ENCODE assay signal across 8 mouse cellular contexts in the genomic region with DNA sequence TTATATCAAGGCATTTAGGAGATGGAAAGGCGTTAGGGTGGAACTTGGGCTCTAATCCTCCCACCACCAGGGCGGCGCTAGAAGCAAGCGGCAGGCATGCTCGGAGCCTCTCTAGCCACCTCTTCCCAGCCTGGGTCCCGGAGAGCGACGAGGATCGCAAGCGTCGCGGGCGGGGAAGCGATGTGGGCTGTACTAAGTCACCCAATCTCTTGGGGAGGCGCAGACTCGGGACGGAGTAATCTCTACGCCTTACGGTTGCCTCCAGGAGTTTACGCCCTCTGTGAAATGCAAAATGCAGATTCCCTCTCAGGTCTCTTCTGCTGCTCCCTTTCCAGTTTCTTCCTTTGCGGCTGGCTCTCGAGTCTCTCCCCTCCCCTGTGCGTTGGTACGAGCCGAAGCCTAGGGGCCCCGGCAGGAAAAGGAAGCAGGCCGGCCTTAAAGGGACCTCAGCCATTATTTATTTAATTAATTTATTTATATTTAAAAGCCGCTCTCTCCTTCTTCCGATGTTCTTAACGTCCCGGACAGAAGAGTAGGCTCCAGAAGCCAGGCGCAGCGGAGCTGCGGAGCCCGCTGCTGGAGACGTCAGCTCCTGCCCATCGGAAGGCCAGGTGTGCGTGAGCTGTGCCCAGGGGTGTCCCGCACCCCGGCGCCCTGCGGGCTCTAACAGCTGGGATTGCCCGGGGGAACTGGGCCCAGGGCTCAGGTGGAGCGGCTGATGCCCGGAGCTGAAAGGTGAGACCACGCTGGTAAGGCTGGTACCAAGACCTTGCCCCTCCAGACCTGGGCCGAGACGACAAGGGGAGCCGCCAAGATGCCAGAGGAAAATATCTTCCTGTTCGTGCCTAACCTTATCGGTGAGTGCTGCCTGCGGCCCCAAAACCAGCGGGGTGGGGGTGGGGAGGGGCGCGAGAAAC. TPM values are rescaled to one million over a fixed set of nuclear protein-coding genes. Genes with fewer than 3 reads are reported as not detected.
DNase-seq lines count a peak whose midpoint lies in the region; ATAC-seq and TF ChIP-seq lines count a peak whose summit lies in the region.

A gene (minus strand): TSS at position 149 of the 917 bp plus-strand sequence.

- H3K27ac ChIP-seq in CH12.LX (ENCODE audit: insufficient read depth, low read depth) = peak within 1 kb of the TSS; percentile 54; the same call in 1 of the 2 replicates
- peak within 1 kb of the TSS; percentile 95 for H3K27ac ChIP-seq in forebrain, embryonic 12.5 days
- peak within 1 kb of the TSS; percentile 95 for H3K27ac ChIP-seq in liver, postnatal 0 days (ENCODE audit: low read depth)
- H3K27ac ChIP-seq in neural tube, embryonic 14.5 days (ENCODE audit: low read depth, low read length) = peak within 1 kb of the TSS; percentile 96

- H3K9ac ChIP-seq in CH12.LX (ENCODE audit: insufficient read depth, low read depth) = peak within 1 kb of the TSS; percentile 89
- peak within 1 kb of the TSS; percentile 98 for H3K9ac ChIP-seq in forebrain, embryonic 12.5 days
- H3K9ac ChIP-seq in liver, postnatal 0 days (replicated peaks) = peak within 1 kb of the TSS; percentile 95
- H3K9ac ChIP-seq in neural tube, embryonic 14.5 days (replicated peaks; ENCODE audit: low read depth, low read length) = peak within 1 kb of the TSS; percentile 80

- peak within 1 kb of the TSS; percentile 76 to 98 (median 97) for H3K4me3 ChIP-seq in CH12.LX (replicated peaks in 1 of 3; ENCODE audit: low read depth in 2 of 3, low read length in 2 of 3, poor library complexity in 1 of 3)
- H3K4me3 ChIP-seq in forebrain, embryonic 12.5 days (replicated peaks) = peak within 1 kb of the TSS; percentile 100
- H3K4me3 ChIP-seq in liver, postnatal 0 days (ENCODE audit: low read depth, low read length) = peak within 1 kb of the TSS; percentile 93
- H3K4me3 ChIP-seq in neural tube, embryonic 14.5 days (ENCODE audit: low read depth, low read length) = peak within 1 kb of the TSS; percentile 68

- peak; percentile 49 for TF ChIP-seq POLR2A in CH12.LX (IDR thresholded peaks at IDR 0.05; ENCODE audit: low read depth, low read length)

- in situ Hi-C loops in CH12.LX (cut with MboI; ENCODE audit: low pct_ligation_motif_present, low pct_unique_long_range_greater_than_20kb, low sequenced_read_pairs) = loop anchor here (25.0 kb wide), 1 partner anchor 811 kb away; a partner anchor contains a TSS

- H3K4me1 ChIP-seq in CH12.LX (ENCODE audit: control insufficient read depth in 1 of 2, insufficient read depth in 2 of 2) = peaks cover 10 to 38% of the 10 kb centered on the region in 2 experiments
- H3K4me1 ChIP-seq in forebrain, embryonic 12.5 days = peaks cover 11% of the 10 kb centered on the region
- H3K4me1 ChIP-seq in liver, postnatal 0 days (ENCODE audit: insufficient read depth) = peaks cover 23% of the 10 kb centered on the region
- 0 out of 2 replicates have a peak, but pooled peaks cover 8% of the 10 kb centered on the region for H3K4me1 ChIP-seq in neural tube, embryonic 14.5 days (ENCODE audit: control insufficient read depth, insufficient read depth, low read length)

- peaks cover 28 to 59% of the 10 kb centered on the region in 2 experiments for H3K36me3 ChIP-seq in CH12.LX (replicated peaks in 1 of 2; ENCODE audit: control insufficient read depth in 1 of 2, insufficient read depth in 1 of 2, low read length in 1 of 2)
- peaks cover 28% of the 10 kb centered on the region for H3K36me3 ChIP-seq in forebrain, embryonic 12.5 days (replicated peaks)
- peaks cover 23% of the 10 kb centered on the region for H3K36me3 ChIP-seq in liver, postnatal 0 days (replicated peaks; ENCODE audit: insufficient read depth, low read length)
- H3K36me3 ChIP-seq in neural tube, embryonic 14.5 days (ENCODE audit: control insufficient read depth, insufficient read depth, low read length) = peaks cover 16% of the 10 kb centered on the region

- no peak for TF ChIP-seq EP300 in CH12.LX (IDR thresholded peaks at IDR 0.05; ENCODE audit: low read length)
- peak; percentile 74; the same call in 1 of the 2 replicates for TF ChIP-seq EP300 in liver, postnatal 0 days (IDR thresholded peaks at IDR 0.05; ENCODE audit: low read depth)

- H3K9me3 ChIP-seq in CH12.LX (replicated peaks; ENCODE audit: low read length) = no peaks in the 10 kb centered on the region
- no peaks in the 10 kb centered on the region for H3K9me3 ChIP-seq in forebrain, embryonic 12.5 days
- H3K9me3 ChIP-seq in liver, postnatal 0 days (ENCODE audit: low read length) = no peaks in the 10 kb centered on the region
- H3K9me3 ChIP-seq in neural tube, embryonic 14.5 days (ENCODE audit: control insufficient read depth, low read length) = no peaks in the 10 kb centered on the region

- ATAC-seq in forebrain, embryonic 12.5 days (ENCODE audit: low FRiP score) = peak; percentile 95
- ATAC-seq in liver, postnatal 0 days = peak; percentile 97
- ATAC-seq in neural tube, embryonic 14.5 days (ENCODE audit: low read depth) = peak; percentile 97

- peaks cover 17% of the 10 kb centered on the region for H3K79me2 ChIP-seq in CH12.LX (replicated peaks; ENCODE audit: control insufficient read depth, extremely low read depth, insufficient read depth, poor library complexity, severe bottlenecking)

- DNase-seq in CH12.LX (ENCODE audit: extremely low read depth) = peak; percentile 97
- DNase-seq in c-Kit-positive CD71-positive TER-119-negative erythroid progenitor cells, embryonic 14.5 days (ENCODE audit: low read depth) = peak; percentile 96
- peak; percentile 97 to 99 for DNase-seq in heart, postnatal 10 days
- DNase-seq in large intestine, adult 2 months (ENCODE audit: low read depth, low spot score) = peak; percentile 89
- DNase-seq in liver, postnatal 0 days = peak; percentile 97
- DNase-seq in testis, postnatal 10 days (ENCODE audit: low spot score) = peak; percentile 99

- no peaks in the 10 kb centered on the region for H3K27me3 ChIP-seq in CH12.LX (replicated peaks)
- H3K27me3 ChIP-seq in forebrain, embryonic 12.5 days = no peaks in the 10 kb centered on the region
- no peaks in the 10 kb centered on the region for H3K27me3 ChIP-seq in liver, postnatal 0 days (ENCODE audit: insufficient read depth, low read length)
- H3K27me3 ChIP-seq in neural tube, embryonic 14.5 days (ENCODE audit: control insufficient read depth, insufficient read depth, low read length) = no peaks in the 10 kb centered on the region

- WGBS in forebrain, embryonic 12.5 days = under 1% methylated on average over 55 of the region's 55 CpGs
- WGBS in large intestine, adult 2 months = under 1% methylated on average over 55 of the region's 55 CpGs
- under 1% methylated on average over 55 of the region's 55 CpGs for WGBS in liver, postnatal 0 days (ENCODE audit: insufficient replicate concordance)
- 0% methylated on average over 55 of the region's 55 CpGs for WGBS in neural tube, embryonic 14.5 days

- dilution Hi-C loops in CH12.LX (cut with MboI; ENCODE audit: extremely low pct_ligation_motif_present, extremely low pct_unique_long_range_greater_than_20kb, low sequenced_read_pairs) = no loop called here

- peak within 1 kb of the TSS; percentile 76 for H3K4me2 ChIP-seq in CH12.LX (ENCODE audit: insufficient read depth, low read depth, poor library complexity, severe bottlenecking)
- peak within 1 kb of the TSS; percentile 80 for H3K4me2 ChIP-seq in forebrain, embryonic 12.5 days
- H3K4me2 ChIP-seq in liver, postnatal 0 days (ENCODE audit: low read depth, low read length) = peak within 1 kb of the TSS; percentile 91
- peak within 1 kb of the TSS; percentile 87 for H3K4me2 ChIP-seq in neural tube, embryonic 14.5 days (ENCODE audit: low read depth, low read length)

- TF ChIP-seq CTCF in CH12.LX (conservative IDR thresholded peaks at IDR 0.05 in 1 of 2, IDR thresholded peaks at IDR 0.05 in 1 of 2; ENCODE audit: low read depth in 2 of 2, low read length in 2 of 2) = peak; percentile 76 to 92
- TF ChIP-seq CTCF in liver, postnatal 0 days (IDR thresholded peaks at IDR 0.05; ENCODE audit: low read depth) = peak; percentile 99

- intact Hi-C loops in heart, postnatal 10 days (cut with DNase I) = loop anchor here (2.0 kb wide), 2 partner anchors 25 to 41 kb away; a partner anchor contains a TSS

- no peak for TF ChIP-seq RAD21 in CH12.LX (IDR thresholded peaks at IDR 0.05; ENCODE audit: low read depth, low read length)

TF ChIP-seq in CH12.LX, 34 proteins besides CTCF, POLR2A, EP300 and RAD21 (continues in another document):
- TF ChIP-seq NRF1 (IDR thresholded peaks at IDR 0.05; ENCODE audit: low read depth, low read length) = peak; percentile 62
- TF ChIP-seq UBTF (IDR thresholded peaks at IDR 0.05; ENCODE audit: low read depth, low read length) = 0 out of 2 replicates have a peak, but pooled peaks have one; percentile 51
- no peak for TF ChIP-seq PAX5 (IDR thresholded peaks at IDR 0.05; ENCODE audit: low read length)
- peak; percentile 86 for TF ChIP-seq IRF4 (IDR thresholded peaks at IDR 0.05; ENCODE audit: low read depth, low read length)
- TF ChIP-seq RCOR1 (conservative IDR thresholded peaks at IDR 0.05; ENCODE audit: low read depth, low read length) = 0 out of 2 replicates have a peak, but pooled peaks have one; percentile 51
- no peak for TF ChIP-seq E2F4 (IDR thresholded peaks at IDR 0.05; ENCODE audit: insufficient replicate concordance, low read depth, low read length)
- TF ChIP-seq ZKSCAN1 (IDR thresholded peaks at IDR 0.05; ENCODE audit: borderline replicate concordance, low read depth, low read length) = no peak
- TF ChIP-seq MXI1 (IDR thresholded peaks at IDR 0.05; ENCODE audit: low read depth, low read length) = peak; percentile 91
- TF ChIP-seq MYC (IDR thresholded peaks at IDR 0.05; ENCODE audit: low read depth, low read length) = peak; percentile 93
- TF ChIP-seq HCFC1 (IDR thresholded peaks at IDR 0.05; ENCODE audit: low read depth, low read length) = peak; percentile 88
- TF ChIP-seq ZMIZ1 (IDR thresholded peaks at IDR 0.05; ENCODE audit: low read depth, low read length) = no peak
- no peak; the same call in 1 of the 2 replicates for TF ChIP-seq BHLHE40 (IDR thresholded peaks at IDR 0.05; ENCODE audit: low read depth, low read length)
- no peak for TF ChIP-seq ZC3H11A (IDR thresholded peaks at IDR 0.05; ENCODE audit: low read depth, low read length)
- peak; percentile 64; the same call in 1 of the 2 replicates for TF ChIP-seq CHD2 (IDR thresholded peaks at IDR 0.05; ENCODE audit: low read length)
- TF ChIP-seq USF1 (IDR thresholded peaks at IDR 0.05; ENCODE audit: low read depth, low read length) = no peak
- peak; percentile 86 for TF ChIP-seq GABPA (IDR thresholded peaks at IDR 0.05; ENCODE audit: insufficient replicate concordance, low read depth, low read length)

RNA-seq across cellular contexts. Expression of the gene that starts here (rescaled TPM):
- 0.46 and 0.47 TPM in 2 replicates for total RNA-seq in CH12.LX (2012; rRNA removed)
- not detected in 2 replicates for total RNA-seq in CH12.LX (2014; rRNA removed)
- 0.31 and 0.97 TPM in 2 replicates for polyA plus RNA-seq in CH12.LX (2012; ENCODE audit: insufficient read length, low read depth)
- polyA plus RNA-seq in forebrain, embryonic 12.5 days (2016; fragmentation: Nextera tagmentation; extraction: Ambion mirVana) = 0.86 and 2.0 TPM in 2 replicates
- under 1 TPM; 0.47 to 0.84 TPM for total RNA-seq in heart, postnatal 10 days (2021)
- 0.80 and 1.1 TPM in 2 replicates for polyA plus RNA-seq in large intestine, adult 2 months (2012; rRNA removed)
- polyA plus RNA-seq in liver, postnatal 0 days (2015; fragmentation: Nextera tagmentation; extraction: Ambion mirVana) = 0.68 and 1.0 TPM in 2 replicates
- polyA plus RNA-seq in neural tube, embryonic 14.5 days (2014; fragmentation: Nextera tagmentation; extraction: Ambion mirVana) = 0.86 and 1.2 TPM in 2 replicates

Comparison
In these comparisons a context has a peak if more than half of its experiments do, and no peak if none do; other contexts are left out.
1. Peak in every context shown above with its lines: DNase-seq, ATAC-seq, H3K4me3 ChIP-seq and H3K27ac ChIP-seq.
2. Peak in DNase-seq, H3K4me3 ChIP-seq, H3K27ac ChIP-seq, H3K9ac ChIP-seq and H3K4me2 ChIP-seq in CH12.LX; RNA of the gene not detected or under 1 TPM.
3. Peak in DNase-seq in heart, postnatal 10 days; RNA of the gene not detected or under 1 TPM.